Mouse (Mus musculus) lung, postnatal 14 days (tissue): ENCODE measurements at regions not wholly inside any gene's neighbourhood (a gene's known extent, or its start where the extent isn't known, plus 50 kb on each side); places are given as distances from the start of the nearest gene placed in this dataset.

Experiments used
- DNase-seq: peaks from one replicate; pipeline ENCODE4 v3.0.0; 2021

GRCm38 (mm10) chr3:150427965-150428364, 1009.7 kb upstream of the Adgrl4 start:
- DNase-seq: no peak

GRCm38 (mm10) chr3:150431291-150431690, 1006.4 kb upstream of the Adgrl4 start:
- no peak for DNase-seq

GRCm38 (mm10) chr3:150435199-150435598, 1002.5 kb upstream of the Adgrl4 start:
- no peak for DNase-seq

GRCm38 (mm10) chr3:150435818-150436607, 1001.7 kb upstream of the Adgrl4 start:
- DNase-seq: no peak
